Mouse (Mus musculus): Measurements from ENCODE around the gene Poglut1. TPM values are rescaled to one million over a fixed set of nuclear protein-coding genes. Genes with fewer than 3 reads are reported as not detected.
A peak's percentile ranks its signal among the peaks of the same experiment; 100 is the strongest.

Poglut1 gene
- polyA plus RNA-seq, 1 experiment from 2014 or later: 7.2 TPM

- H3K27ac ChIP-seq (ENCODE audit: low read length): no peak overlapping the region
- peaks cover 6% of the 10 kb centered on the region; the same call in 1 of the 2 replicates for H3K4me1 ChIP-seq (ENCODE audit: control insufficient read depth, low read depth, low read length)
- H3K9ac ChIP-seq (ENCODE audit: low read depth, low read length): no peak overlapping the region
- 85% methylated on average over 4 of the region's 4 CpGs for WGBS (ENCODE audit: insufficient replicate concordance)
- H3K4me2 ChIP-seq (ENCODE audit: low read depth, low read length): no peak overlapping the region
- no peak for ATAC-seq (ENCODE audit: low read depth)
- H3K27me3 ChIP-seq (ENCODE audit: control insufficient read depth, insufficient read depth, low read depth, low read length): no peaks in the 10 kb centered on the region
- H3K9me3 ChIP-seq (replicated peaks; ENCODE audit: control insufficient read depth, low read length): no peaks in the 10 kb centered on the region
- H3K36me3 ChIP-seq (ENCODE audit: control insufficient read depth, insufficient read depth): peaks cover 13% of the 10 kb centered on the region
- H3K4me3 ChIP-seq (ENCODE audit: low read depth, low read length): no peak overlapping the region
Observed at GRCm38 (mm10) chr16:38587572-38587971, 37.5 kb upstream of the Poglut1 start.

GRCm38 (mm10) chr16:38587163-38587562, 37.1 kb upstream of the Poglut1 start:
- 83% methylated on average over 5 of the region's 5 CpGs for WGBS (ENCODE audit: insufficient replicate concordance)
- Histone ChIP-seq H3K27ac (ENCODE audit: low read length) (no peak overlapping the region), H3K27me3 (ENCODE audit: control insufficient read depth, insufficient read depth, low read depth, low read length) (no peaks in the 10 kb centered on the region), H3K4me1 (ENCODE audit: control insufficient read depth, low read depth, low read length) (peaks cover 6% of the 10 kb centered on the region; the same call in 1 of the 2 replicates), H3K4me2 (ENCODE audit: low read depth, low read length) (no peak overlapping the region), H3K4me3 (ENCODE audit: low read depth, low read length) (no peak overlapping the region), H3K9ac (ENCODE audit: low read depth, low read length) (no peak overlapping the region), H3K36me3 (ENCODE audit: control insufficient read depth, insufficient read depth) (peaks cover 13% of the 10 kb centered on the region), H3K9me3 (replicated peaks; ENCODE audit: control insufficient read depth, low read length) (no peaks in the 10 kb centered on the region)
- no peak for ATAC-seq (ENCODE audit: low read depth)

GRCm38 (mm10) chr16:38585186-38585585, 35.1 kb upstream of the Poglut1 start:
- no peak for ATAC-seq (ENCODE audit: low read depth)
- Histone ChIP-seq H3K4me1 (ENCODE audit: control insufficient read depth, low read depth, low read length) (peaks cover 6% of the 10 kb centered on the region; the same call in 1 of the 2 replicates), H3K4me2 (ENCODE audit: low read depth, low read length) (no peak overlapping the region), H3K36me3 (ENCODE audit: control insufficient read depth, insufficient read depth) (peaks cover 13% of the 10 kb centered on the region), H3K9ac (ENCODE audit: low read depth, low read length) (no peak overlapping the region), H3K27me3 (ENCODE audit: control insufficient read depth, insufficient read depth, low read depth, low read length) (no peaks in the 10 kb centered on the region), H3K27ac (ENCODE audit: low read length) (no peak overlapping the region), H3K9me3 (replicated peaks; ENCODE audit: control insufficient read depth, low read length) (no peaks in the 10 kb centered on the region), H3K4me3 (ENCODE audit: low read depth, low read length) (no peak overlapping the region)
- 33% methylated on average over 5 of the region's 5 CpGs for WGBS (ENCODE audit: insufficient replicate concordance)

GRCm38 (mm10) chr16:38584761-38585160, 34.7 kb upstream of the Poglut1 start:
- no peaks in the 10 kb centered on the region for H3K27me3 ChIP-seq (ENCODE audit: control insufficient read depth, insufficient read depth, low read depth, low read length)
- peaks cover 6% of the 10 kb centered on the region; the same call in 1 of the 2 replicates for H3K4me1 ChIP-seq (ENCODE audit: control insufficient read depth, low read depth, low read length)
- no peak overlapping the region for H3K4me2 ChIP-seq (ENCODE audit: low read depth, low read length)
- no peak overlapping the region for H3K9ac ChIP-seq (ENCODE audit: low read depth, low read length)
- no peaks in the 10 kb centered on the region for H3K9me3 ChIP-seq (replicated peaks; ENCODE audit: control insufficient read depth, low read length)
- WGBS (ENCODE audit: insufficient replicate concordance): 74% methylated on average over 7 of the region's 7 CpGs
- ATAC-seq (ENCODE audit: low read depth): no peak
- peaks cover 13% of the 10 kb centered on the region for H3K36me3 ChIP-seq (ENCODE audit: control insufficient read depth, insufficient read depth)
- no peak overlapping the region for H3K4me3 ChIP-seq (ENCODE audit: low read depth, low read length)
- H3K27ac ChIP-seq (ENCODE audit: low read length): no peak overlapping the region

- Histone ChIP-seq H3K36me3 (ENCODE audit: control insufficient read depth, insufficient read depth) (peaks cover 20% of the 10 kb centered on the region), H3K27ac (ENCODE audit: low read length) (no peak overlapping the region), H3K27me3 (ENCODE audit: control insufficient read depth, insufficient read depth, low read depth, low read length) (no peaks in the 10 kb centered on the region), H3K9me3 (replicated peaks; ENCODE audit: control insufficient read depth, low read length) (no peaks in the 10 kb centered on the region), H3K4me3 (ENCODE audit: low read depth, low read length) (no peak overlapping the region), H3K9ac (ENCODE audit: low read depth, low read length) (no peak overlapping the region), H3K4me1 (ENCODE audit: control insufficient read depth, low read depth, low read length) (no peaks in the 10 kb centered on the region), H3K4me2 (ENCODE audit: low read depth, low read length) (no peak overlapping the region)
- no peak for ATAC-seq (ENCODE audit: low read depth)
- 80% methylated on average over 3 of the region's 3 CpGs for WGBS (ENCODE audit: insufficient replicate concordance)
Observed at GRCm38 (mm10) chr16:38571481-38571880, 21.4 kb upstream of the Poglut1 start.

- Histone ChIP-seq H3K27ac (ENCODE audit: low read length) (no peak overlapping the region), H3K4me3 (ENCODE audit: low read depth, low read length) (no peak overlapping the region), H3K4me2 (ENCODE audit: low read depth, low read length) (no peak overlapping the region), H3K9me3 (replicated peaks; ENCODE audit: control insufficient read depth, low read length) (no peaks in the 10 kb centered on the region), H3K36me3 (ENCODE audit: control insufficient read depth, insufficient read depth) (peaks cover 9% of the 10 kb centered on the region), H3K4me1 (ENCODE audit: control insufficient read depth, low read depth, low read length) (peaks cover 5% of the 10 kb centered on the region), H3K9ac (ENCODE audit: low read depth, low read length) (no peak overlapping the region), H3K27me3 (ENCODE audit: control insufficient read depth, insufficient read depth, low read depth, low read length) (no peaks in the 10 kb centered on the region)
- 81% methylated on average over 5 of the region's 5 CpGs for WGBS (ENCODE audit: insufficient replicate concordance)
- ATAC-seq (ENCODE audit: low read depth): no peak
Observed at GRCm38 (mm10) chr16:38568192-38568591, 18.1 kb upstream of the Poglut1 start.

DNA sequence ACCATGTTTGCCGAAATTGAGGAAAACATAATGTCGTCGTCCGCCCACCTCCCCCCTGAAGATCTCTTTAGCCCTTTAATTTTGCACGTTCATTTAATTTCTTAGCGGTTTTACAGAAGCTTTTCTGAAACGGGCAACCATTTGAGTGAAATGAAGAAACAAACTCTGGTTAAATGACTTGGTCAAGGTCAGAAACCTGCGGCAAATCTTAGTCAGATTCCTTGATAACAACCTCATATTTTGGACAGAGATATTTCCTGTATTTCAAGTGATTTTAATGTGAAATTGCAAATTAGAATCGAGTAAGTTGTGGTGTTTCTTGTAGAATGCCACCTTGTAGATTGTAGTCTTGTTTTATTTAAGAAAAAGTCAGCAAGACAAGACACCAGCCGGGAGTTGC, 13.5 kb upstream of the Poglut1 start:
- Histone ChIP-seq H3K9me3 (replicated peaks; ENCODE audit: control insufficient read depth, low read length) (no peaks in the 10 kb centered on the region), H3K27me3 (ENCODE audit: control insufficient read depth, insufficient read depth, low read depth, low read length) (no peaks in the 10 kb centered on the region), H3K36me3 (ENCODE audit: control insufficient read depth, insufficient read depth) (peaks cover 7% of the 10 kb centered on the region), H3K9ac (ENCODE audit: low read depth, low read length) (peak overlapping the region; percentile 72), H3K27ac (ENCODE audit: low read length) (no peak overlapping the region; the same call in 1 of the 2 replicates), H3K4me3 (ENCODE audit: low read depth, low read length) (peak overlapping the region; percentile 72), H3K4me1 (ENCODE audit: control insufficient read depth, low read depth, low read length) (peaks cover 7% of the 10 kb centered on the region), H3K4me2 (ENCODE audit: low read depth, low read length) (peak overlapping the region; percentile 82)
- ATAC-seq (ENCODE audit: low read depth): no peak
- 22% methylated on average over 10 of the region's 10 CpGs for WGBS (ENCODE audit: insufficient replicate concordance)

DNA sequence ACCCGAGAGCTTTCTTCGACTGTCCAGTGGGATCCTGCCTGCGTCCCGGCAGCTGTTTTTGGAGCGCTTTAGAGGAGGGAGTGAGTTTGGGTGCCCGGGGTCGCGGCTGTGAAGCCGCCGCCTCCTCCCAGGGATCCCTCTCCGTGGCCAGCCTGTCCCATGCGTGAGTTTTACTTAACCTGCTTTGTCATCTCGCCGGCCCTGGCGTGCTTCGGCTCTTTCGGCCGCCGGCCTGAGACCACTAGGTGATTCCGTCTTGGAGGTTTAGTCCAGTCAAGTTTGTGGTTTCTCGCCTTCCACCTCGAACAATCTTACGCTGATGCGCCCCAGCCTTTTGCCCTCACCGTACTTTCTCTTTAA, 12.9 kb upstream of the Poglut1 start:
- peak overlapping the region; percentile 62 for H3K27ac ChIP-seq (ENCODE audit: low read length)
- H3K27me3 ChIP-seq (ENCODE audit: control insufficient read depth, insufficient read depth, low read depth, low read length): no peaks in the 10 kb centered on the region
- peak; percentile 60 for ATAC-seq (ENCODE audit: low read depth)
- peak overlapping the region; percentile 72 for H3K9ac ChIP-seq (ENCODE audit: low read depth, low read length)
- peak overlapping the region; percentile 82 for H3K4me2 ChIP-seq (ENCODE audit: low read depth, low read length)
- H3K4me3 ChIP-seq (ENCODE audit: low read depth, low read length): peak overlapping the region; percentile 72
- H3K9me3 ChIP-seq (replicated peaks; ENCODE audit: control insufficient read depth, low read length): no peaks in the 10 kb centered on the region
- peaks cover 7% of the 10 kb centered on the region for H3K4me1 ChIP-seq (ENCODE audit: control insufficient read depth, low read depth, low read length)
- peaks cover 3% of the 10 kb centered on the region; the same call in 1 of the 2 replicates for H3K36me3 ChIP-seq (ENCODE audit: control insufficient read depth, insufficient read depth)
- under 1% methylated on average over 25 of the region's 25 CpGs for WGBS (ENCODE audit: insufficient replicate concordance)

- no peaks in the 10 kb centered on the region for H3K9me3 ChIP-seq (replicated peaks; ENCODE audit: control insufficient read depth, low read length)
- WGBS (ENCODE audit: insufficient replicate concordance): 6% methylated on average over 37 of the region's 37 CpGs
- peak overlapping the region; percentile 72 for H3K4me3 ChIP-seq (ENCODE audit: low read depth, low read length)
- peak overlapping the region; percentile 82 for H3K4me2 ChIP-seq (ENCODE audit: low read depth, low read length)
- H3K27ac ChIP-seq (ENCODE audit: low read length): peak overlapping the region; percentile 62
- no peaks in the 10 kb centered on the region for H3K27me3 ChIP-seq (ENCODE audit: control insufficient read depth, insufficient read depth, low read depth, low read length)
- ATAC-seq (ENCODE audit: low read depth): peak; percentile 99
- H3K9ac ChIP-seq (ENCODE audit: low read depth, low read length): peak overlapping the region; percentile 72
- H3K36me3 ChIP-seq (ENCODE audit: control insufficient read depth, insufficient read depth): peaks cover 2% of the 10 kb centered on the region; the same call in 1 of the 2 replicates
- peaks cover 7% of the 10 kb centered on the region for H3K4me1 ChIP-seq (ENCODE audit: control insufficient read depth, low read depth, low read length)
Observed at GRCm38 (mm10) chr16:38562131-38562967, 12.3 kb upstream of the Poglut1 start.
